Mouse (Mus musculus) hindbrain, embryonic 14.5 days (tissue): ENCODE data around the gene Cby3. TPM values are rescaled to one million over a fixed set of nuclear protein-coding genes. Genes with fewer than 3 reads are reported as not detected.
A peak's percentile ranks its signal among the peaks of the same experiment; 100 is the strongest.

Source experiments
- ATAC-seq: fragments of 200-750 bp; cut with Nextera tagmentation; 2 replicates; pipeline ENCODE4 v1.8.0; 2017; ENCODE audit warnings: moderate number of reproducible peaks, mild to moderate bottlenecking, moderate TSS enrichment, moderate library complexity; ENCODE audit not compliant: low FRiP score
- DNase-seq: peaks from one replicate; pipeline ENCODE4 v3.0.0-alpha.2; 2015; ENCODE audit warnings: low spot score
- H3K27ac ChIP-seq: fragments of 300-500 bp; sonication (generic); 2 replicates; pipeline ENCODE4 v1.5.1; 2014; ENCODE audit warnings: mild to moderate bottlenecking, moderate library complexity
- H3K27me3 ChIP-seq: fragments of 300-500 bp; sonication (generic); 2 replicates; pipeline ENCODE4 v1.6.1; 2014; ENCODE audit warnings: mild to moderate bottlenecking, low read length, mixed read lengths; ENCODE audit not compliant: control insufficient read depth, insufficient read depth
- H3K36me3 ChIP-seq: fragments of 300-500 bp; sonication (generic); replicated peaks from 2 replicates; pipeline ENCODE4 v1.6.1; 2014; ENCODE audit not compliant: control insufficient read depth, insufficient read depth
- H3K4me1 ChIP-seq: fragments of 300-500 bp; sonication (generic); replicated peaks from 2 replicates; pipeline ENCODE4 v1.6.1; 2014; ENCODE audit warnings: antibody characterized with exemption, low read length, mixed read lengths; ENCODE audit not compliant: control insufficient read depth, insufficient read depth
- H3K4me2 ChIP-seq: fragments of 300-500 bp; sonication (generic); replicated peaks from 2 replicates; pipeline ENCODE4 v1.6.1; 2014; ENCODE audit warnings: mild to moderate bottlenecking, moderate library complexity
- H3K4me3 ChIP-seq: fragments of 300-500 bp; sonication (generic); replicated peaks from 2 replicates; pipeline ENCODE4 v1.5.1; 2014; ENCODE audit warnings: mild to moderate bottlenecking, low read length
- H3K9ac ChIP-seq: fragments of 300-500 bp; sonication (generic); 2 replicates; pipeline ENCODE4 v1.6.1; 2014
- H3K9me3 ChIP-seq: fragments of 300-500 bp; sonication (generic); 2 replicates; pipeline ENCODE4 v1.6.1; 2016; ENCODE audit warnings: low read length; ENCODE audit not compliant: control insufficient read depth
- WGBS: fragments of 180-500 bp; shearing (Covaris S2); extraction: QIAGEN DNeasy Blood & Tissue Kit; methylation state at CpG from one replicate; pipeline ENCODE4 v1.1.7; 2014; 5-methylcytosine and 5-hydroxymethylcytosine counted together
- polyA plus RNA-seq: library from polyadenylated mRNA; unstranded; fragments of >200 nt; fragmentation: Nextera tagmentation; extraction: Ambion mirVana; gene quantifications from 2 replicates; pipeline ENCODE4 v1.2.1, GENCODE M21; 2014

The Cby3 gene
- polyA plus RNA-seq, 1 experiment from 2014 or later = 0.68 TPM

- no peaks in the 10 kb centered on the region for H3K27me3 ChIP-seq
- peaks cover 28% of the 10 kb centered on the region for H3K4me1 ChIP-seq
- peak overlapping the region; percentile 99 for H3K4me2 ChIP-seq
- H3K36me3 ChIP-seq = peaks cover 42% of the 10 kb centered on the region
- H3K9ac ChIP-seq = peak overlapping the region; percentile 90
- H3K9me3 ChIP-seq = no peaks in the 10 kb centered on the region
- no peak overlapping the region for H3K27ac ChIP-seq
- no peak for ATAC-seq
- peak overlapping the region; percentile 84 for H3K4me3 ChIP-seq
- no peak for DNase-seq
- 69% methylated on average over 12 of the region's 12 CpGs for WGBS
Observed at GRCm38 (mm10) chr11:50379023-50379752, 24.9 kb downstream of the Cby3 start.

- Histone ChIP-seq H3K4me2 (peak overlapping the region; percentile 59), H3K36me3 (peaks cover 60% of the 10 kb centered on the region), H3K9ac (peak overlapping the region; percentile 53; the same call in 1 of the 2 replicates), H3K9me3 (no peaks in the 10 kb centered on the region), H3K4me3 (peak overlapping the region; percentile 26), H3K27ac (no peak overlapping the region), H3K27me3 (no peaks in the 10 kb centered on the region), H3K4me1 (peaks cover 23% of the 10 kb centered on the region)
- 22% methylated on average over 4 of the region's 4 CpGs for WGBS
- no peak for DNase-seq
- no peak for ATAC-seq
Observed at GRCm38 (mm10) chr11:50381311-50381710, 27.0 kb downstream of the Cby3 start.

DNA sequence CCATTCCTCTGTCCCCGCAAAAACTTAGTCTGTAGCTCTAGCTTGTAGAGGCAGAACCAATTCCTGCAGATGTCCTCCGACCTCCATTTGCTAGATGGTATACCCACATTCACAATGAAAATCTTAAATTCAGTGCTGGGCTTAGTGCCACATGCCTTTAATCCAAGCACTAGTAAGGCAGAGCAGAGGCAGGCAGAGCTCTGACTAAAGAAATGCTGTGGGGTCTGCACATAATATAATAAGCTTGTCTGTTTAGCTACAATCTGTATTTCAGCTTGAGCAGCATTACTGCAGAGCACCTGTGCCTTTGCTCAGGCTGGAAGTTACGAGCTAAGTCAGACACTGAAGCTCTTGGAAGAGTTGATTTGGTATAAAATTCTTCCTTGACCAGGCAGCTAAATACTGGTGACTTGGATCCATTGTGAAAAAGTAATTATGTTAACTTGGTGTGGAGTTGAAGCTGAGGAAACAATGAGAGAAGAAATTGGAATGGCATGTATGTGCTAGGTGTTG is 33.0 kb downstream of the Cby3 start:
- ATAC-seq (0 out of 2 replicates have a peak, but pooled peaks have one; percentile 9), DNase-seq (peak; percentile 36)
- Histone ChIP-seq H3K9me3 (no peaks in the 10 kb centered on the region), H3K27me3 (no peaks in the 10 kb centered on the region), H3K27ac (no peak overlapping the region), H3K4me3 (no peak overlapping the region), H3K4me2 (no peak overlapping the region), H3K4me1 (no peaks in the 10 kb centered on the region), H3K9ac (no peak overlapping the region), H3K36me3 (peaks cover 86% of the 10 kb centered on the region)
- WGBS = 87% methylated on average over 3 of the region's 3 CpGs

DNA sequence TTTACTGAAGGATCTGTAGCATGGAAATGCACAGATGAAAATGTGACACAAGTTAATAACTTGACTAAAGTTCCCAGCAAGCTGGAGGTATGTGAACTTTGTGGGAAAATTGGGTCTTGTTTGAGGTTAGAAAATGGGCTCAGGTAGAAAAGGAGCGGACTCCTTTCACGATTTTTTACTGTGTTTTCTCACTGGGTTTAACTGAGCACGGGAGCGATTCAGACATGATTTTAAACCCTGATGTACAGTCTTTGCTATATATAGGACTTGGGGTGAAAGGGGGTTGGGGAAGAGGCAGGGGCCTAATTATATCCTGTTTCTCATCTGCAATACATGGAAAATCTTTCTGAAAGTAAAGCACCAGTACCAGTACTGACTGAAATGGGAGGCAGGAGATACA is 33.4 kb downstream of the Cby3 start:
- no peak overlapping the region for H3K9ac ChIP-seq
- peaks cover 83% of the 10 kb centered on the region for H3K36me3 ChIP-seq
- ATAC-seq = no peak
- H3K27me3 ChIP-seq = no peaks in the 10 kb centered on the region
- H3K9me3 ChIP-seq = no peaks in the 10 kb centered on the region
- H3K4me1 ChIP-seq = no peaks in the 10 kb centered on the region
- no peak overlapping the region for H3K27ac ChIP-seq
- DNase-seq = no peak
- no peak overlapping the region for H3K4me3 ChIP-seq
- 92% methylated on average over 4 of the region's 4 CpGs for WGBS
- H3K4me2 ChIP-seq = no peak overlapping the region

DNA sequence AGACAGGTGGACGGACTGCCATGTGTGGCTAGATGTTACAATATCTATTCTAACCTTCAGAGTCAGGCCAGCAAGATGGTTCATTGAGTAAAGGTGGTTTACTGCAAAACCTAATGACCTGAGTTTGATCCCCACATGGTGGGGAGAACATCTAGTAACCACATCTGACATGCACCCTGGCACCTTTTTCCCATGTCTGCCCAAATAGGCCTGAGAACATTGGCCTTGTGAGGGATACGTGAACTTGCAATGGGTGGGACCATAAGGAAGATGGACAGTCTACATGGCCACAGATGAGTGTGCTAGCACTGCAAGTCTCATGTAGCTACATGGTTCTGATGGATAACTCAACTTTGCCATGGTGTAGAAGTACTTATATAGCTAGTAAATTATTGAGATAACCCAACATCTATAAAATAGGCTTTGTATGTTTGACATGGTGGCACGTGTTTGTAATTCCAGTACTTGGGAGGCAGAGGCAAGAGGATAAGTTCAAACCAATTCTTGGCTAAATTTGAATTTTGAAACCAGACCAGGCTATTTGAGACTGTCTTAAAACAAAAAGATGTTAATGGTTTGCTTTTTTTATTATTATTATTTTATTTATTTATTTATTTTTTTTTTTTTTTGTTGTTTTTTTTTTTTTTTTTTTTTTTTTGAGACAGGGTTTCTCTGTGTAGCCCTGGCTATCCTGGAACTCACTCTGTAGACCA is 34.1 kb downstream of the Cby3 start:
- H3K4me3 ChIP-seq = no peak overlapping the region
- no peak overlapping the region for H3K4me2 ChIP-seq
- H3K9ac ChIP-seq = no peak overlapping the region
- H3K9me3 ChIP-seq = no peaks in the 10 kb centered on the region
- no peak overlapping the region for H3K27ac ChIP-seq
- H3K27me3 ChIP-seq = no peaks in the 10 kb centered on the region
- DNase-seq = no peak
- no peaks in the 10 kb centered on the region for H3K4me1 ChIP-seq
- 97% methylated on average over 3 of the region's 3 CpGs for WGBS
- peaks cover 82% of the 10 kb centered on the region for H3K36me3 ChIP-seq
- ATAC-seq = no peak

DNA sequence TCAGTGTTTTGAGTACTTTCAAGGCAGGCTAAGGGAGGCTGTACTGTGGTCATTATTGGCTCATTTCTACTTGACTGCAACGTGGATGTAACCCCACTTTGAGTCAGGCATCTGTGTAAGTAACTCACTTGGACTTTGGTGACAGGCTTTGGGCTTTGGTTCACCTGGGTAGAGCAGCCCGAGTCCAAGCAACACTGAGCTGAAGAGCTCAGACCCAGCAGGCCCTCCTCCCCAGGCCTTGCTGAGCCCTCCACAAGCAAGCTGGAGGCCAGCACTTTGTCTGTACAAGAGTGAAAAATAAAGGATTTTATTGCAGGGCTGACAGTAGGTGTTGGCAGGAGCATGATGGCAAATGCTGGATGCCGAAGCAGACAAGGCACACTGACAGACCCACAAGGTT is 34.7 kb downstream of the Cby3 start:
- DNase-seq = no peak
- ATAC-seq = no peak
- Histone ChIP-seq H3K36me3 (peaks cover 84% of the 10 kb centered on the region), H3K27ac (no peak overlapping the region), H3K9me3 (no peaks in the 10 kb centered on the region), H3K27me3 (no peaks in the 10 kb centered on the region), H3K4me2 (no peak overlapping the region), H3K4me1 (no peaks in the 10 kb centered on the region), H3K9ac (no peak overlapping the region), H3K4me3 (no peak overlapping the region)
- 85% methylated on average over 3 of the region's 3 CpGs for WGBS

DNA sequence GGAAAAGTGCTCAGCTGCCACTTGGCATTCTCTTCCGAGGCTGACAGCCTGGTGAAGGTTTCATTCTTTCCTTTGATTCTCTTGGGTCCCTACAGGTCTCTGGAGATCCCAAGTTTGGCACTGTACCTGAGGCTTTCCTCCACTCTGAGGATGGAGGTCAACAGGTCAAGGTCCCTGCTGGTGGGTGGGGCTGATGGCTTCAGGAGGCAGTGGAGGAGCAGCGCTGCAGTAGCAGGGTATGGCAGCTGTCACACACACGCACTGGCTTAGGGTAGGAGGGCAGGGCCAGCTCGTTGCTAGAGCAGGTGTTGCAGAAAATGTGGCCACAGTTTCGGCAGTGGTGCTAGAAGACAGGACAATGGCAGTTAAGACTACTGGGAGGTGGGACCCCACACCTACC is 35.4 kb downstream of the Cby3 start:
- no peak overlapping the region for H3K9ac ChIP-seq
- no peak for ATAC-seq
- 71% methylated on average over 5 of the region's 5 CpGs for WGBS

GRCm38 (mm10) chr11:50391272-50391960 is 37.2 kb downstream of the Cby3 start:
- DNase-seq (no peak), ATAC-seq (no peak)
- no peaks in the 10 kb centered on the region for H3K9me3 ChIP-seq
- no peaks in the 10 kb centered on the region for H3K27me3 ChIP-seq
- H3K9ac ChIP-seq = no peak overlapping the region
- H3K27ac ChIP-seq = no peak overlapping the region
- H3K4me2 ChIP-seq = no peak overlapping the region
- no peak overlapping the region for H3K4me3 ChIP-seq
- 86% methylated on average over 4 of the region's 4 CpGs for WGBS
- H3K4me1 ChIP-seq = no peaks in the 10 kb centered on the region
- peaks cover 80% of the 10 kb centered on the region for H3K36me3 ChIP-seq

More for the DNA sequence above, 35.4 kb downstream of the Cby3 start:
- Histone ChIP-seq H3K36me3 (peaks cover 86% of the 10 kb centered on the region), H3K4me1 (no peaks in the 10 kb centered on the region), H3K9me3 (no peaks in the 10 kb centered on the region), H3K4me2 (no peak overlapping the region), H3K27me3 (no peaks in the 10 kb centered on the region), H3K27ac (no peak overlapping the region), H3K4me3 (no peak overlapping the region)
- DNase-seq = no peak

DNA sequence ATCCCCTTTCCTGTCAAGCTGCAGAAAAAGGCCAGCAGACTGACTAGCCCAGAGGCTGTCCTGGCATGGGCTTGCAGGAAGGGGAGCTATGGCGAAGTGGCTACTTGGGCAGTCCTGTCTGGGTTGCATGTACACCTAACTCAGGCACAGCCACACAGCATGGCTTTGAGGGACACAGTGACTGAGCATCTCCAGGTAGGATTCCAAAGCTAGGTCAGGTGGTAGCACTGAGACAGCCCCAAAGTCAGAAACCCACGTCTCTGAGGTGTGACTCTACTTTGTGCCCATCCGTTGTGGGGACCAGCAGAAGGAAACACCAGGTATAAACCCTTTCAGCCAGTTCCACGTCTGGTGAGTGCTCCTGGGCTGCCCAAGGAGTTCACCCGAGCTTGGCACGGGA is 39.0 kb downstream of the Cby3 start:
- 87% methylated on average over 6 of the region's 6 CpGs for WGBS
- no peak overlapping the region for H3K9ac ChIP-seq
- no peak overlapping the region for H3K4me2 ChIP-seq
- H3K27me3 ChIP-seq = no peaks in the 10 kb centered on the region
- no peak overlapping the region for H3K4me3 ChIP-seq
- DNase-seq = no peak
- no peak for ATAC-seq
- no peak overlapping the region for H3K27ac ChIP-seq
- no peaks in the 10 kb centered on the region for H3K4me1 ChIP-seq
- H3K36me3 ChIP-seq = peaks cover 80% of the 10 kb centered on the region
- H3K9me3 ChIP-seq = no peaks in the 10 kb centered on the region
